17 mouse cellular contexts compared by ENCODE assay signal in the genomic region with DNA sequence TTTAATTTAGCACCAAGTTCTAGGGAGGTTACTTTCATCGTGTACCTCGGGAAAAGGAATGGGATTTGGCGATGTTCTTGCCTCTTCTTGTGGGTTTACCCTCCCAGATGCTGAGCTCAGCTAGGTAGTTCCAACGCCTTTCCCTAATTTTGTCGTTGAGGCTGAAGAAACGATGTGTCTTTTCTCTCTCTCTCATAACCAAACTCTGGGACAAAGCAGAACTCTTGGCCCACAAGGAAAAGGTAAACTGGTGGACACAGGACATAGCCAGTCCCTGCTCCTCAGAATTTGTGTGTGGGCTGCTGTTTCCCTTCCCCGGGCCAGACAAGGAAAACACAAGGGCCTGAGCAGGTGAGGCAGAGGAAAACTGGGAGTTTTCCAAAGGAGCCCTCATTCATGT. TPM values are rescaled to one million over a fixed set of nuclear protein-coding genes. Genes with fewer than 3 reads are reported as not detected.
DNase-seq lines count a peak whose midpoint lies in the region; ATAC-seq and TF ChIP-seq lines count a peak whose summit lies in the region.
"Had no signal": no experiment of that assay in that cellular context is flagged by ENCODE, and none has a peak within 500 bp of the region (broad histone marks: within the 10 kb centered on the region; RNA-seq: fewer than 3 reads in every experiment).

No protein-coding gene starts in this region.

- H3K4me1 ChIP-seq in heart, postnatal 0 days (ENCODE audit: control insufficient read depth, insufficient read depth), result no peaks in the 10 kb centered on the region
- peaks cover 21% of the 10 kb centered on the region; the same call in 1 of the 2 replicates for H3K4me1 ChIP-seq in lung, embryonic 16.5 days (replicated peaks; ENCODE audit: control insufficient read depth, insufficient read depth, low read length)
- H3K4me1 ChIP-seq in hindbrain, embryonic 13.5 days (replicated peaks), result peaks cover 51% of the 10 kb centered on the region
- peaks cover 12% of the 10 kb centered on the region; the same call in 1 of the 2 replicates for H3K4me1 ChIP-seq in stomach, embryonic 14.5 days (ENCODE audit: control insufficient read depth, insufficient read depth, low read length)

- intact Hi-C loops in heart, postnatal 36 days (cut with DNase I), result loop anchor here (5.0 kb wide), 1 partner anchor 210 kb away; no protein-coding TSS in a partner anchor

- H3K9me3 ChIP-seq in heart, postnatal 0 days (replicated peaks; ENCODE audit: control insufficient read depth, low read length), result no peaks in the 10 kb centered on the region
- H3K9me3 ChIP-seq in lung, embryonic 16.5 days (ENCODE audit: control insufficient read depth, low read length), result no peaks in the 10 kb centered on the region
- no peaks in the 10 kb centered on the region for H3K9me3 ChIP-seq in hindbrain, embryonic 13.5 days
- H3K9me3 ChIP-seq in stomach, embryonic 14.5 days (ENCODE audit: control insufficient read depth, low read depth, low read length), result no peaks in the 10 kb centered on the region
- H3K9me3 ChIP-seq: forebrain, embryonic 15.5 days had no signal

- no peaks in the 10 kb centered on the region for H3K36me3 ChIP-seq in heart, postnatal 0 days (replicated peaks; ENCODE audit: control insufficient read depth, insufficient read depth, low read length)
- H3K36me3 ChIP-seq in lung, embryonic 16.5 days (ENCODE audit: control insufficient read depth, insufficient read depth, low read length), result no peaks in the 10 kb centered on the region
- no peaks in the 10 kb centered on the region for H3K36me3 ChIP-seq in hindbrain, embryonic 13.5 days
- H3K36me3 ChIP-seq in stomach, embryonic 14.5 days (ENCODE audit: control insufficient read depth, insufficient read depth, low read length), result no peaks in the 10 kb centered on the region
- H3K36me3 ChIP-seq: forebrain, embryonic 15.5 days had no signal

- 24% methylated on average over 7 of the region's 7 CpGs for WGBS in heart, postnatal 0 days
- 31% methylated on average over 7 of the region's 7 CpGs for WGBS in lung, embryonic 16.5 days
- WGBS in hindbrain, embryonic 13.5 days, result 32% methylated on average over 7 of the region's 7 CpGs
- 31% methylated on average over 7 of the region's 7 CpGs for WGBS in stomach, embryonic 14.5 days

- H3K9ac ChIP-seq in heart, postnatal 0 days (replicated peaks; ENCODE audit: low read depth, low read length), result no peak overlapping the region
- no peak overlapping the region for H3K9ac ChIP-seq in lung, embryonic 16.5 days (ENCODE audit: low read length)
- no peak overlapping the region for H3K9ac ChIP-seq in hindbrain, embryonic 13.5 days
- H3K9ac ChIP-seq in stomach, embryonic 14.5 days (replicated peaks; ENCODE audit: low read depth, low read length), result no peak overlapping the region

- H3K27me3 ChIP-seq in heart, postnatal 0 days (ENCODE audit: control insufficient read depth, insufficient read depth, low read length), result peaks cover 65% of the 10 kb centered on the region
- H3K27me3 ChIP-seq in lung, embryonic 16.5 days (ENCODE audit: control insufficient read depth, insufficient read depth, low read depth, low read length), result peaks cover 46% of the 10 kb centered on the region
- H3K27me3 ChIP-seq in hindbrain, embryonic 13.5 days, result peaks cover 71% of the 10 kb centered on the region
- H3K27me3 ChIP-seq in stomach, embryonic 14.5 days (ENCODE audit: control insufficient read depth, insufficient read depth, low read length), result peaks cover 41% of the 10 kb centered on the region

- no peak for TF ChIP-seq EP300 in heart, postnatal 0 days (IDR thresholded peaks at IDR 0.05; ENCODE audit: low read depth)

- no peak for TF ChIP-seq CTCF in heart, postnatal 0 days (IDR thresholded peaks at IDR 0.05; ENCODE audit: low read depth)

- H3K4me3 ChIP-seq in heart, postnatal 0 days (ENCODE audit: low read depth, low read length), result peak overlapping the region; percentile 59; the same call in 1 of the 2 replicates
- H3K4me3 ChIP-seq in lung, embryonic 16.5 days (ENCODE audit: low read length), result no peak overlapping the region
- H3K4me3 ChIP-seq in hindbrain, embryonic 13.5 days, result no peak overlapping the region
- H3K4me3 ChIP-seq in stomach, embryonic 14.5 days (ENCODE audit: low read depth, low read length), result peak overlapping the region; percentile 44; the same call in 1 of the 2 replicates

- H3K4me2 ChIP-seq in heart, postnatal 0 days (ENCODE audit: low read depth, low read length), result peak overlapping the region; percentile 66; the same call in 1 of the 2 replicates
- H3K4me2 ChIP-seq in lung, embryonic 16.5 days (ENCODE audit: low read depth, low read length), result peak overlapping the region; percentile 72
- peak overlapping the region; percentile 66 for H3K4me2 ChIP-seq in hindbrain, embryonic 13.5 days
- H3K4me2 ChIP-seq in stomach, embryonic 14.5 days (replicated peaks; ENCODE audit: low read depth, low read length), result peak overlapping the region; percentile 72; the same call in 1 of the 2 replicates

- no peak for ATAC-seq in heart, postnatal 0 days (ENCODE audit: insufficient read depth, low read depth)
- no peak for ATAC-seq in lung, embryonic 16.5 days (ENCODE audit: low read depth)
- no peak for ATAC-seq in hindbrain, embryonic 13.5 days (ENCODE audit: low FRiP score)
- ATAC-seq in stomach, embryonic 14.5 days (ENCODE audit: insufficient number of reproducible peaks, insufficient read depth, low FRiP score, low read depth), result no peak
- ATAC-seq in megakaryocyte-erythroid progenitor cell, adult 5-6 weeks (replicated peaks; ENCODE audit: low FRiP score, low TSS enrichment, poor library complexity, severe bottlenecking), result no peak

- no peak for DNase-seq in heart, postnatal 0 days (ENCODE audit: low spot score)
- no peak for DNase-seq in heart, postnatal 36 days
- DNase-seq in lung, adult 18-20 months, result no peak
- DNase-seq in right cerebral cortex, postnatal 36 days (ENCODE audit: low spot score in 2 of 2), result no peak
- DNase-seq: right cerebral cortex, postnatal 4 days had no signal

- H3K27ac ChIP-seq in heart, postnatal 0 days (ENCODE audit: low read depth), result peak overlapping the region; percentile 77
- no peak overlapping the region for H3K27ac ChIP-seq in lung, embryonic 16.5 days (ENCODE audit: low read length)
- H3K27ac ChIP-seq in hindbrain, embryonic 13.5 days, result no peak overlapping the region
- H3K27ac ChIP-seq in stomach, embryonic 14.5 days (ENCODE audit: low read length), result no peak overlapping the region
- H3K27ac ChIP-seq: forebrain, embryonic 15.5 days had no signal

RNA-seq across cellular contexts. Expression of gene Sox18, which starts 0.5 kb away (rescaled TPM):
- 31.8 and 69.4 TPM in 2 replicates for total RNA-seq in heart, postnatal 0 days (2014; rRNA removed; ENCODE audit: low replicate concordance)
- polyA plus RNA-seq in heart, postnatal 0 days (2015; fragmentation: Nextera tagmentation; extraction: Ambion mirVana), result 53.1 and 54.5 TPM in 2 replicates
- total RNA-seq in heart, postnatal 36 days (2021), result 10 to 100 TPM; 34.4 to 64.4 TPM
- 84.1 and 84.8 TPM in 2 replicates for polyA plus RNA-seq in lung, embryonic 16.5 days (2015; fragmentation: Nextera tagmentation; extraction: Ambion mirVana)
- 19.1 and 20.2 TPM in 2 replicates for polyA plus RNA-seq in hindbrain, embryonic 13.5 days (2015; fragmentation: Nextera tagmentation; extraction: Ambion mirVana)
- 25.9 and 28.4 TPM in 2 replicates for polyA plus RNA-seq in stomach, embryonic 14.5 days (2014; fragmentation: Nextera tagmentation; extraction: Ambion mirVana)
- not detected in 2 replicates for total RNA-seq in megakaryocyte-erythroid progenitor cell, adult 5-6 weeks (2014; fragmentation: Nextera tagmentation)
- not detected in 2 replicates for total RNA-seq in megakaryocyte-erythroid progenitor cell, adult 5-6 weeks (2017)
- total RNA-seq: common myeloid progenitor, adult 5-6 weeks had no signal

RNA-seq across cellular contexts. Expression of gene Tcea2, which starts 8.1 kb away (rescaled TPM):
- 19.6 and 21.9 TPM in 2 replicates for total RNA-seq in heart, postnatal 0 days (2014; rRNA removed; ENCODE audit: low replicate concordance)
- polyA plus RNA-seq in heart, postnatal 0 days (2015; fragmentation: Nextera tagmentation; extraction: Ambion mirVana), result 15.2 and 16.2 TPM in 2 replicates
- total RNA-seq in heart, postnatal 36 days (2021), result 1 to 10 TPM; 6.1 to 7.3 TPM
- polyA plus RNA-seq in lung, embryonic 16.5 days (2015; fragmentation: Nextera tagmentation; extraction: Ambion mirVana), result 19.3 and 19.7 TPM in 2 replicates
- polyA plus RNA-seq in hindbrain, embryonic 13.5 days (2015; fragmentation: Nextera tagmentation; extraction: Ambion mirVana), result 36.0 and 42.4 TPM in 2 replicates
- 35.3 and 36.7 TPM in 2 replicates for polyA plus RNA-seq in stomach, embryonic 14.5 days (2014; fragmentation: Nextera tagmentation; extraction: Ambion mirVana)
- 8.2 and 9.0 TPM in 2 replicates for total RNA-seq in megakaryocyte-erythroid progenitor cell, adult 5-6 weeks (2014; fragmentation: Nextera tagmentation)
- total RNA-seq in megakaryocyte-erythroid progenitor cell, adult 5-6 weeks (2017), result 3.4 and 4.5 TPM in 2 replicates

RNA-seq across cellular contexts. Expression of gene Gm29797, which starts 15.2 kb away (rescaled TPM):
- total RNA-seq in heart, postnatal 0 days (2014; rRNA removed; ENCODE audit: low replicate concordance), result not detected in 2 replicates
- polyA plus RNA-seq in heart, postnatal 0 days (2015; fragmentation: Nextera tagmentation; extraction: Ambion mirVana), result not detected in 2 replicates
- not detected for total RNA-seq in heart, postnatal 36 days (2021)
- 0.21 and 0.49 TPM in 2 replicates for polyA plus RNA-seq in lung, embryonic 16.5 days (2015; fragmentation: Nextera tagmentation; extraction: Ambion mirVana)
- 0.27 TPM in 1 of 2 replicates, not detected in the other for polyA plus RNA-seq in hindbrain, embryonic 13.5 days (2015; fragmentation: Nextera tagmentation; extraction: Ambion mirVana)
- not detected in 2 replicates for polyA plus RNA-seq in stomach, embryonic 14.5 days (2014; fragmentation: Nextera tagmentation; extraction: Ambion mirVana)
- total RNA-seq in megakaryocyte-erythroid progenitor cell, adult 5-6 weeks (2014; fragmentation: Nextera tagmentation), result not detected in 2 replicates
- not detected in 2 replicates for total RNA-seq in megakaryocyte-erythroid progenitor cell, adult 5-6 weeks (2017)
- total RNA-seq: common myeloid progenitor, adult 5-6 weeks; liver, adult 2 months had no signal
- polyA plus RNA-seq: forebrain, embryonic 15.5 days; gonadal fat pad, adult 2 months; liver, adult 2 months; neural tube, embryonic 14.5 days had no signal

RNA-seq across cellular contexts. Expression of gene Rgs19, which starts 21.8 kb away (rescaled TPM):
- total RNA-seq in heart, postnatal 0 days (2014; rRNA removed; ENCODE audit: low replicate concordance), result 12.4 and 72.1 TPM in 2 replicates
- 13.2 and 16.4 TPM in 2 replicates for polyA plus RNA-seq in heart, postnatal 0 days (2015; fragmentation: Nextera tagmentation; extraction: Ambion mirVana)
- 1 to 10 TPM; 5.7 to 7.2 TPM for total RNA-seq in heart, postnatal 36 days (2021)
- polyA plus RNA-seq in lung, embryonic 16.5 days (2015; fragmentation: Nextera tagmentation; extraction: Ambion mirVana), result 59.8 and 63.4 TPM in 2 replicates
- 43.6 and 44.4 TPM in 2 replicates for polyA plus RNA-seq in hindbrain, embryonic 13.5 days (2015; fragmentation: Nextera tagmentation; extraction: Ambion mirVana)
- polyA plus RNA-seq in stomach, embryonic 14.5 days (2014; fragmentation: Nextera tagmentation; extraction: Ambion mirVana), result 78.8 and 88.8 TPM in 2 replicates
- total RNA-seq in megakaryocyte-erythroid progenitor cell, adult 5-6 weeks (2014; fragmentation: Nextera tagmentation), result 55.6 and 78.0 TPM in 2 replicates
- total RNA-seq in megakaryocyte-erythroid progenitor cell, adult 5-6 weeks (2017), result 20.5 and 23.7 TPM in 2 replicates

RNA-seq across cellular contexts. Expression of gene Lkaaear1, which starts 26.3 kb away (rescaled TPM):
- not detected in 2 replicates for total RNA-seq in heart, postnatal 0 days (2014; rRNA removed; ENCODE audit: low replicate concordance)
- not detected in 2 replicates for polyA plus RNA-seq in heart, postnatal 0 days (2015; fragmentation: Nextera tagmentation; extraction: Ambion mirVana)
- not detected for total RNA-seq in heart, postnatal 36 days (2021)
- not detected in 2 replicates for polyA plus RNA-seq in lung, embryonic 16.5 days (2015; fragmentation: Nextera tagmentation; extraction: Ambion mirVana)
- not detected in 2 replicates for polyA plus RNA-seq in hindbrain, embryonic 13.5 days (2015; fragmentation: Nextera tagmentation; extraction: Ambion mirVana)
- not detected in 2 replicates for polyA plus RNA-seq in stomach, embryonic 14.5 days (2014; fragmentation: Nextera tagmentation; extraction: Ambion mirVana)
- total RNA-seq in megakaryocyte-erythroid progenitor cell, adult 5-6 weeks (2014; fragmentation: Nextera tagmentation), result not detected in 2 replicates
- not detected in 2 replicates for total RNA-seq in megakaryocyte-erythroid progenitor cell, adult 5-6 weeks (2017)
- total RNA-seq: common myeloid progenitor, adult 5-6 weeks; layer of hippocampus, adult 8-10 months; liver, adult 2 months had no signal
- polyA plus RNA-seq: brain, embryonic 14.5 days; forebrain, embryonic 15.5 days; liver, adult 2 months; neural tube, embryonic 14.5 days; thymus, postnatal 0 days had no signal

Comparison
In these comparisons a context has a peak if more than half of its experiments do, and no peak if none do; other contexts are left out.
1. H3K4me3 ChIP-seq: peak in heart, postnatal 0 days (single experiment) and stomach, embryonic 14.5 days (single experiment); none in lung, embryonic 16.5 days (single experiment) and hindbrain, embryonic 13.5 days (single experiment).
2. Peak in every context shown above with its lines, with median percentiles within 50 percentile points of each other: H3K4me2 ChIP-seq.